11 mouse cellular contexts compared by ENCODE assay signal in genomic region chr16:8849929-8850328, GRCm38 (mm10). TPM values are rescaled to one million over a fixed set of nuclear protein-coding genes. Genes with fewer than 3 reads are reported as not detected.
A peak's percentile ranks its signal among the peaks of the same experiment; 100 is the strongest.
DNase-seq lines count a peak whose midpoint lies in the region; ATAC-seq lines count a peak whose summit lies in the region.
"Had no signal": no experiment of that assay in that cellular context is flagged by ENCODE, and none has a peak within 500 bp of the region (broad histone marks: within the 10 kb centered on the region; RNA-seq: fewer than 3 reads in every experiment).

No protein-coding gene starts in this region.

- WGBS in limb, embryonic 15.5 days = 40% methylated on average over 1 of the region's 1 CpGs

- H3K9me3 ChIP-seq in limb, embryonic 15.5 days = no peaks in the 10 kb centered on the region

- no peak overlapping the region for H3K4me2 ChIP-seq in limb, embryonic 15.5 days

- peaks cover 7% of the 10 kb centered on the region; the same call in 1 of the 2 replicates for H3K4me1 ChIP-seq in limb, embryonic 15.5 days

- H3K36me3 ChIP-seq in limb, embryonic 15.5 days = peaks cover 14% of the 10 kb centered on the region

- DNase-seq in heart, adult 11 months = peak; percentile 75
- DNase-seq in heart, postnatal 14 days = no peak
- peak; percentile 86 for DNase-seq in 3134 (ENCODE audit: extremely low read depth, insufficient read length, low spot score)
- DNase-seq in MN1 (ENCODE audit: low spot score) = peak; percentile 37
- DNase-seq in urinary bladder, postnatal 25 days (ENCODE audit: low spot score) = no peak
- DNase-seq in left cerebral cortex, adult 9 months (ENCODE audit: low spot score in 2 of 2) = no peak
- DNase-seq in layer of hippocampus, postnatal 10 days (ENCODE audit: low spot score in 2 of 2) = no peak
- DNase-seq: cerebellum, adult 9-10 months; forebrain, postnatal 0 days had no signal

- intact Hi-C loops in heart, postnatal 14 days (cut with DNase I) = no loop called here

- H3K9ac ChIP-seq in limb, embryonic 15.5 days = no peak overlapping the region
- H3K9ac ChIP-seq: forebrain, postnatal 0 days; liver, embryonic 14.5 days had no signal

- H3K27me3 ChIP-seq in limb, embryonic 15.5 days = no peaks in the 10 kb centered on the region

- no peak overlapping the region; the same call in 1 of the 2 replicates for H3K27ac ChIP-seq in limb, embryonic 15.5 days
- H3K27ac ChIP-seq: liver, embryonic 14.5 days had no signal

- H3K4me3 ChIP-seq in limb, embryonic 15.5 days = no peak overlapping the region

- ATAC-seq in limb, embryonic 15.5 days (ENCODE audit: insufficient number of reproducible peaks, low FRiP score, low TSS enrichment, low read depth) = 0 out of 2 replicates have a peak, but pooled peaks have one; percentile 44
- ATAC-seq: forebrain, postnatal 0 days had no signal

RNA-seq across cellular contexts. Expression of gene 1810013L24Rik, which starts 20.0 kb away (rescaled TPM):
- total RNA-seq in heart, postnatal 14 days (2021) = 100 to 1,000 TPM; 111 to 112 TPM
- polyA plus RNA-seq in limb, embryonic 15.5 days (2015; fragmentation: Nextera tagmentation; extraction: Ambion mirVana) = 16.9 and 20.9 TPM in 2 replicates
- total RNA-seq in layer of hippocampus, postnatal 10 days (2021) = 100 to 1,000 TPM; 119 to 135 TPM

RNA-seq across cellular contexts. Expression of gene Usp7, which starts 57.8 kb away (rescaled TPM):
- total RNA-seq in heart, postnatal 14 days (2021) = 10 to 100 TPM; 61.9 to 65.0 TPM
- 27.8 and 28.9 TPM in 2 replicates for polyA plus RNA-seq in limb, embryonic 15.5 days (2015; fragmentation: Nextera tagmentation; extraction: Ambion mirVana)
- 100 to 1,000 TPM; 153 to 157 TPM for total RNA-seq in layer of hippocampus, postnatal 10 days (2021)

Comparison
In these comparisons a context has a peak if more than half of its experiments do, and no peak if none do; other contexts are left out.
1. DNase-seq: peak in heart, adult 11 months (single experiment), 3134 (single experiment) and MN1 (single experiment); none in heart, postnatal 14 days (0 of 2), urinary bladder, postnatal 25 days (single experiment), left cerebral cortex, adult 9 months (0 of 2) and layer of hippocampus, postnatal 10 days (0 of 2).